Mouse (Mus musculus) limb, embryonic 14.5 days (tissue): ENCODE measurements around the gene Smad3. TPM values are rescaled to one million over a fixed set of nuclear protein-coding genes. Genes with fewer than 3 reads are reported as not detected.

Source experiments
- ATAC-seq: fragments of 200-750 bp; cut with Nextera tagmentation; 2 replicates; pipeline ENCODE4 v1.8.0; 2017; ENCODE audit warnings: low read depth, moderate number of reproducible peaks, moderate TSS enrichment; ENCODE audit not compliant: low FRiP score
- DNase-seq: peaks from one replicate; pipeline ENCODE4 v3.0.0-alpha.2; 2015; ENCODE audit warnings: low spot score
- H3K27ac ChIP-seq: fragments of 300-500 bp; sonication (generic); replicated peaks from 2 replicates; pipeline ENCODE4 v1.5.1; 2014; ENCODE audit warnings: low read depth, mild to moderate bottlenecking, low read length, moderate library complexity, mixed read lengths
- H3K27me3 ChIP-seq: fragments of 300-500 bp; sonication (generic); 2 replicates; pipeline ENCODE4 v1.6.1; 2014; ENCODE audit warnings: low read length, mixed read lengths; ENCODE audit not compliant: control insufficient read depth, insufficient read depth
- H3K36me3 ChIP-seq: fragments of 300-500 bp; sonication (generic); 2 replicates; pipeline ENCODE4 v1.6.1; 2014; ENCODE audit warnings: mild to moderate bottlenecking, low read length, moderate library complexity, mixed read lengths; ENCODE audit not compliant: control insufficient read depth, insufficient read depth
- H3K4me1 ChIP-seq: fragments of 300-500 bp; sonication (generic); 2 replicates; pipeline ENCODE4 v1.6.1; 2014; ENCODE audit warnings: antibody characterized with exemption, low read length, mixed read lengths; ENCODE audit not compliant: control insufficient read depth, insufficient read depth
- H3K4me2 ChIP-seq: fragments of 300-500 bp; sonication (generic); replicated peaks from 2 replicates; pipeline ENCODE4 v1.6.1; 2014; ENCODE audit warnings: low read depth, mild to moderate bottlenecking, low read length, moderate library complexity; ENCODE audit not compliant: severe bottlenecking
- H3K4me3 ChIP-seq: fragments of 300-500 bp; sonication (generic); replicated peaks from 2 replicates; pipeline ENCODE4 v1.5.1; 2014; ENCODE audit warnings: low read length
- H3K9ac ChIP-seq: fragments of 300-500 bp; sonication (generic); 2 replicates; pipeline ENCODE4 v1.6.1; 2014; ENCODE audit warnings: mild to moderate bottlenecking, low read depth, low read length, moderate library complexity; ENCODE audit not compliant: severe bottlenecking
- H3K9me3 ChIP-seq: fragments of 300-500 bp; sonication (generic); 2 replicates; pipeline ENCODE4 v1.6.1; 2016; ENCODE audit warnings: low read length; ENCODE audit not compliant: control insufficient read depth
- POLR2A ChIP-seq: fragments of 200-500 bp; IDR thresholded peaks from 2 replicates; pipeline ENCODE4 v1.8.0; 2012; ENCODE audit warnings: inconsistent platforms, mild to moderate bottlenecking, moderate library complexity, borderline replicate concordance; ENCODE audit not compliant: insufficient read depth, insufficient read length; ENCODE audit errors: extremely low read depth
- WGBS: fragments of 180-500 bp; shearing (Covaris S2); extraction: QIAGEN DNeasy Blood & Tissue Kit; methylation state at CpG from one replicate; pipeline ENCODE4 v1.1.7; 2014; 5-methylcytosine and 5-hydroxymethylcytosine counted together
- polyA plus RNA-seq, 2 experiments: library from polyadenylated mRNA; depleted of rRNA in 1 of 2; stranded (reverse) in 1 of 2; unstranded in 1 of 2; fragments of >200 nt; fragmentation: Nextera tagmentation in 1 of 2; extraction: Ambion mirVana in 1 of 2; gene quantifications; 2 replicates each; pipeline versions ENCODE4 v1.2.1 to v1.2.3; 2012 to 2014

Gene Smad3
- polyA plus RNA-seq (2012; rRNA removed) (50.9 and 72.1 TPM in 2 replicates), polyA plus RNA-seq (2014; fragmentation: Nextera tagmentation; extraction: Ambion mirVana) (25.1 and 28.0 TPM in 2 replicates)

DNA sequence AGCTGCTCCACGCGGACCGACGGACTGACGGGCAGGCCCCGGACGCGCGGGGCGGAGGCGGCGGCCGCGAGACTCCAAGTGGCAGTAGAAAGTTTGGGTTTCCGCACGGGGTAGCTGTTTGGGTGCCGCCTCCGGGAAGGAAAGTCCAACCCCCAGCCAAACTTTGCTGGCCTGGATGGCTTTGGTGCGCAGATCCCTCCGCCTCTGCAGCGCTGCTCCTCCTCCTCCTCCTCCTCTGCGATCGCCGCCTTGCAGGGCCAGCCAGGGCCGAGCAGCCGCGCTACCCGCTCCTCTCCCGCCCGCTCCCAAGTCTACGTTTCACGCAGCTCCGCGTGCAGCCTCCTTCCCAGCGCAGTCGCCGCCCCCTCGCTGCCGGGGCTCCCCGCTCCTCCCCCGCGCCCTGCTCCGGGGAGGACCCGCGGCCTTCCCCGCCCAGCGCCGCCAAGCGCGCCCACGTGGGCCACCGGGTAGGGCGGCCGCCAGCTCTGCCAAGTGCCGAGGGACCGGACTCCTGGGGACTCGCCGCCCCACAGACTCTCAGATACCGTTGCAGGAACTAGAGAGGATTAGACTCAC lies at the start of gene Smad3:
Gene Smad3 (minus strand): TSS at position 130 of the 576 bp plus-strand sequence.
- peak within 1 kb of the TSS; percentile 75 for H3K4me2 ChIP-seq
- H3K27me3 ChIP-seq: no peaks in the 10 kb centered on the region
- peaks cover 4% of the 10 kb centered on the region; the same call in 1 of the 2 replicates for H3K36me3 ChIP-seq
- under 1% methylated on average over 37 of the region's 59 CpGs for WGBS
- peak within 1 kb of the TSS; percentile 97 for H3K27ac ChIP-seq
- peaks cover 36% of the 10 kb centered on the region for H3K4me1 ChIP-seq
- peak; percentile 78; the same call in 1 of the 2 replicates for TF ChIP-seq POLR2A
- H3K9me3 ChIP-seq: no peaks in the 10 kb centered on the region
- peak; percentile 95 for DNase-seq
- peak within 1 kb of the TSS; percentile 87 for H3K4me3 ChIP-seq
- ATAC-seq: peak; percentile 92
- peak within 1 kb of the TSS; percentile 94 for H3K9ac ChIP-seq

DNA sequence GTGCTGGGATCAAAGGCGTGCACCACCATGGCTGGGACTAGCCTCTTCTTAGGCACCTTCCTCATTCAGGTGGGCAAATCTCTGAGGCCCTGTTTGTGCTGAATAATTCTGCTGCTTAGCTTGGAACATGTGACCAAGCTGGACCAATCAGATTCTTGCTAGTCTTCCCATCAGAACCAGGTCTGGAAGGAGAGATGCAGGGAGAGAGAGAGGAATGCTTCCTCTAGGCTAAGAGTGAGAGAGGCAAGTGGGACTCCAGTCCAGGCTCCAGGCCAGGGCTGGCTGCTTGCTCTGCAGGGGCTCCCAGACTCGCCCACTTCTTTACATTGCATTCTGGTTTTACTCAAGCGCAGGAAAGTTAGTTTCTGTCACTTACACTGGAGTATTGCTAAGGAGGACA lies 47.1 kb upstream of the Smad3 start:
- TF ChIP-seq POLR2A: no peak
- no peaks in the 10 kb centered on the region for H3K9me3 ChIP-seq
- peak; percentile 63 for DNase-seq
- no peak overlapping the region for H3K27ac ChIP-seq
- no peak overlapping the region for H3K4me2 ChIP-seq
- H3K36me3 ChIP-seq: no peaks in the 10 kb centered on the region
- H3K4me3 ChIP-seq: no peak overlapping the region
- H3K27me3 ChIP-seq: no peaks in the 10 kb centered on the region
- peaks cover 13% of the 10 kb centered on the region for H3K4me1 ChIP-seq
- ATAC-seq: peak; percentile 73
- WGBS: 33% methylated on average over 3 of the region's 3 CpGs
- H3K9ac ChIP-seq: no peak overlapping the region

DNA sequence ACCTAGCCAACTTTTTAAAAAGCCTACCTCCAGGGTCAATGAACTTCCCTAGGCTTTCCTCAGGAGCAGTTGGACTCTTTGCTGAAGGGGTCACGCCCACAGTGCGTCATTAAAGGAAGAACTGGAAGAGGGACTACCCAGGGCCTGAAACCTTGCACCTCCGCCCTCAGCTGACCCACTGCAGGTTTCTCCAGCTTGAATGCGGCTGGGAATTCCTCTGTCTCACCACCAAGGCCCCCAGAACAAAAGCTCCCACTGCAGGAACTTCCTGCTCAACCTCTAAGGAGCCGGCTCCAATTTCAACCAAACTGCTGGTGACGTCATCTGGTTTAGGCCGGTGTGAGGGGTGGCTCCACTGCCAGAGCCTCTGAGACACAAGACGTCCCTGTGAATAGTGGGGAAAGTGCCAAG lies 45.4 kb upstream of the Smad3 start:
- Histone ChIP-seq H3K9ac (no peak overlapping the region), H3K4me3 (no peak overlapping the region), H3K4me2 (0 out of 2 replicates have a peak overlapping the region, but pooled peaks have one; percentile 10), H3K9me3 (no peaks in the 10 kb centered on the region), H3K27ac (0 out of 2 replicates have a peak overlapping the region, but pooled peaks have one; percentile 40), H3K4me1 (peaks cover 13% of the 10 kb centered on the region), H3K36me3 (no peaks in the 10 kb centered on the region), H3K27me3 (no peaks in the 10 kb centered on the region)
- DNase-seq (peak; percentile 71), ATAC-seq (peak; percentile 74; the same call in 1 of the 2 replicates)
- 2% methylated on average over 8 of the region's 8 CpGs for WGBS
- no peak for TF ChIP-seq POLR2A

DNA sequence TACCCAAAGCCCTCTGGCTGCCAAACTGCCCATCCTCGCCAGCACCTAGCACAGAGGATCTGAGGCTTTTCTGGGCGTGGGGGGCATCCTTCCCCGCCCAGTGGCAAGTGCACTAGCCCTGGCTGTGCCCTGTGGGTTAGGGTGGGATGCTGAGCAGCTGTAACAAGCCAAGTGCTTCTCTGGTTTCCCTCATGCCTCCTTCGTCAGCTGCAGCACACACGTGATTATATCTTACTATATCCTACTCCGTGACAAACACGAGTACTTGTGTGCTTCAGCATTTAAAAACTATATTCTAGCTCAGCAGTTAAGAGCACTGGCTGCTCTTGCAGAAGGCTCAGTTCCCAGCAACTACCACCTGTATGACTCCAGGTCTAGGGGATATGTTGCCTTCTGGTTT lies 44.7 kb upstream of the Smad3 start:
- Histone ChIP-seq H3K4me3 (no peak overlapping the region), H3K9me3 (no peaks in the 10 kb centered on the region), H3K27ac (no peak overlapping the region), H3K4me1 (peaks cover 13% of the 10 kb centered on the region), H3K36me3 (no peaks in the 10 kb centered on the region), H3K9ac (no peak overlapping the region), H3K4me2 (no peak overlapping the region), H3K27me3 (no peaks in the 10 kb centered on the region)
- DNase-seq: no peak
- no peak for TF ChIP-seq POLR2A
- 70% methylated on average over 6 of the region's 7 CpGs for WGBS
- no peak for ATAC-seq

DNA sequence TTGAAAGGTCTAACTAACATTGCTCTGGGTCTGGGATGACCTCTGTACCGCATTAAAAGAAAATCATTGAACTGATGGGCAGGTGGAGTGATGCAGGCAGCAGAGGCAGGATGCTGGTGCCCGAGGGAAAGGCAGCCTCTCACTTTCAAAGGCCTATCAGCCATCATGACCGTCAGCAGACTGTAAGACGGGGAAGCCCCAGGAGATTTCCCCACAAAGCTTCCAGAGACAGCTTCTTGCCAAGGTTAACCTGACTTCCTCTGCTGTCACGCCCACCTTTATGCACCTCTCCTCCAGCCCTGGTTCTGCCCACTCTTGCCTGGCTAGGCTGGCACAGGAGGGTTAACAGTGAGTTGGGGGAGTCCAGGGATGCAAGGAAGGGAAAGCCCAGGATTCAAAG lies 44.3 kb upstream of the Smad3 start:
- no peak for TF ChIP-seq POLR2A
- peaks cover 13% of the 10 kb centered on the region for H3K4me1 ChIP-seq
- H3K9me3 ChIP-seq: no peaks in the 10 kb centered on the region
- DNase-seq: no peak
- WGBS: 68% methylated on average over 5 of the region's 5 CpGs
- no peak overlapping the region for H3K27ac ChIP-seq
- no peak for ATAC-seq
- no peaks in the 10 kb centered on the region for H3K27me3 ChIP-seq
- H3K4me3 ChIP-seq: no peak overlapping the region
- no peak overlapping the region for H3K4me2 ChIP-seq
- no peaks in the 10 kb centered on the region for H3K36me3 ChIP-seq
- H3K9ac ChIP-seq: no peak overlapping the region
